Mouse (Mus musculus) B cell, adult 2 months (primary cell): ENCODE results near the gene Exosc6.
A peak's percentile ranks its signal among the peaks of the same experiment; 100 is the strongest.
"Not testable (repeated sequence)": the region's sequence is repeated elsewhere in the genome, so short reads cannot be mapped to it uniquely, and the experiment has no call there.

ENCODE experiments used
- DNase-seq, 2 experiments: peaks; one replicate each; pipeline ENCODE4 v3.0.0; 2022

The Exosc6 gene

GRCm38 (mm10) chr8:111062072-111062757 is 6.1 kb downstream of the Exosc6 start:
- DNase-seq = peak; percentile 92 to 94

GRCm38 (mm10) chr8:111062893-111063292 is 6.8 kb downstream of the Exosc6 start:
- no peak for DNase-seq

- DNase-seq = no peak
Measured at GRCm38 (mm10) chr8:111066308-111066707, 10.2 kb downstream of the Exosc6 start.

- no peak for DNase-seq
Measured at GRCm38 (mm10) chr8:111067439-111067838, 11.3 kb downstream of the Exosc6 start.

- DNase-seq = not testable (repeated sequence)
Measured at GRCm38 (mm10) chr8:111068660-111069059, 12.5 kb downstream of the Exosc6 start.

- no peak for DNase-seq
Measured at GRCm38 (mm10) chr8:111075926-111076325, 19.8 kb downstream of the Exosc6 start.

- no peak for DNase-seq
Measured at GRCm38 (mm10) chr8:111079461-111079860, 23.3 kb downstream of the Exosc6 start.

- DNase-seq = no peak
Measured at GRCm38 (mm10) chr8:111079861-111080271, 23.7 kb downstream of the Exosc6 start.

GRCm38 (mm10) chr8:111081580-111082258 is 25.6 kb downstream of the Exosc6 start:
- no peak for DNase-seq

- not testable (repeated sequence) for DNase-seq
Measured at GRCm38 (mm10) chr8:111083936-111084335, 27.8 kb downstream of the Exosc6 start.

- peak; percentile 87 to 88 for DNase-seq
Measured at GRCm38 (mm10) chr8:111090126-111090525, 34.0 kb downstream of the Exosc6 start.

GRCm38 (mm10) chr8:111091706-111092105 is 35.6 kb downstream of the Exosc6 start:
- DNase-seq = no peak

- DNase-seq = peak in 1 of 2 experiments; percentile 13
Measured at GRCm38 (mm10) chr8:111092326-111092725, 36.2 kb downstream of the Exosc6 start, which contains the start of gene Clec18a. TSS of gene Clec18a (minus strand) at chr8:111092426.

- peak; percentile 95 to 96 for DNase-seq
Measured at GRCm38 (mm10) chr8:111093865-111094718, 38.0 kb downstream of the Exosc6 start, which contains the start of gene Pdpr. TSS of gene Pdpr (plus strand) at chr8:111094630.

GRCm38 (mm10) chr8:111094719-111095302 is 38.7 kb downstream of the Exosc6 start:
- peak; percentile 61 to 65 for DNase-seq
